Mouse (Mus musculus): ENCODE measurements around the gene Nup93.

Gene Nup93

GRCm38 (mm10) chr8:94266344-94267191, 52.2 kb downstream of the Nup93 start:
- no peak for DNase-seq (ENCODE audit: low spot score in 2 of 2)

- DNase-seq (ENCODE audit: low spot score in 2 of 2): no peak
Measured at GRCm38 (mm10) chr8:94268359-94268890, 54.1 kb downstream of the Nup93 start.

- DNase-seq (ENCODE audit: low spot score in 2 of 2): no peak
Measured at GRCm38 (mm10) chr8:94270309-94270708, 55.9 kb downstream of the Nup93 start.

- DNase-seq (ENCODE audit: low spot score in 2 of 2): no peak
Measured at GRCm38 (mm10) chr8:94271102-94271501, 56.7 kb downstream of the Nup93 start.

GRCm38 (mm10) chr8:94272612-94273011, 58.2 kb downstream of the Nup93 start:
- no peak for DNase-seq (ENCODE audit: low spot score in 2 of 2)

- no peak for DNase-seq (ENCODE audit: low spot score in 2 of 2)
Measured at GRCm38 (mm10) chr8:94273289-94273850, 59.0 kb downstream of the Nup93 start.

GRCm38 (mm10) chr8:94274030-94274429, 59.7 kb downstream of the Nup93 start:
- no peak for DNase-seq (ENCODE audit: low spot score in 2 of 2)

GRCm38 (mm10) chr8:94278295-94278694, 63.9 kb downstream of the Nup93 start:
- DNase-seq (ENCODE audit: low spot score in 2 of 2): no peak

- no peak for DNase-seq (ENCODE audit: low spot score in 2 of 2)
Measured at GRCm38 (mm10) chr8:94280001-94280613, 65.7 kb downstream of the Nup93 start.

GRCm38 (mm10) chr8:94282453-94282985, 68.2 kb downstream of the Nup93 start:
- DNase-seq (ENCODE audit: low spot score in 2 of 2): no peak

- DNase-seq (ENCODE audit: low spot score in 2 of 2): no peak
Measured at GRCm38 (mm10) chr8:94284204-94284603, 69.8 kb downstream of the Nup93 start.

- DNase-seq (ENCODE audit: low spot score in 2 of 2): no peak
Measured at GRCm38 (mm10) chr8:94290606-94291005, 76.2 kb downstream of the Nup93 start.

- DNase-seq (ENCODE audit: low spot score in 2 of 2): no peak
Measured at GRCm38 (mm10) chr8:94292072-94292471, 77.7 kb downstream of the Nup93 start.

GRCm38 (mm10) chr8:94292626-94293025, 78.3 kb downstream of the Nup93 start:
- DNase-seq (ENCODE audit: low spot score in 2 of 2): no peak

GRCm38 (mm10) chr8:94295687-94296086, 81.3 kb downstream of the Nup93 start:
- DNase-seq (ENCODE audit: low spot score in 2 of 2): no peak

- DNase-seq (ENCODE audit: low spot score in 2 of 2): no peak
Measured at GRCm38 (mm10) chr8:94296312-94296991, 82.1 kb downstream of the Nup93 start.

GRCm38 (mm10) chr8:94297101-94297500, 82.7 kb downstream of the Nup93 start:
- DNase-seq (ENCODE audit: low spot score in 2 of 2): no peak

GRCm38 (mm10) chr8:94300809-94301208, 86.4 kb downstream of the Nup93 start:
- DNase-seq (ENCODE audit: low spot score in 2 of 2): no peak

GRCm38 (mm10) chr8:94304412-94304811, 90.0 kb downstream of the Nup93 start:
- DNase-seq (ENCODE audit: low spot score in 2 of 2): no peak

- DNase-seq (ENCODE audit: low spot score in 2 of 2): no peak
Measured at GRCm38 (mm10) chr8:94306989-94307513, 92.7 kb downstream of the Nup93 start.

GRCm38 (mm10) chr8:94307652-94308051, 93.3 kb downstream of the Nup93 start:
- DNase-seq (ENCODE audit: low spot score in 2 of 2): no peak

GRCm38 (mm10) chr8:94314069-94314468, 99.7 kb downstream of the Nup93 start:
- DNase-seq (ENCODE audit: low spot score in 2 of 2): no peak

All from thymus, postnatal 10 days (tissue).